Mouse (Mus musculus) CH12.LX (cell line): ENCODE measurements around the gene Celsr3. TPM values are rescaled to one million over a fixed set of nuclear protein-coding genes. Genes with fewer than 3 reads are reported as not detected.

Source experiments
- DNase-seq: peaks from one replicate; pipeline ENCODE4 v3.0.0-alpha.2; 2013; ENCODE audit errors: extremely low read depth
- H3K27ac ChIP-seq: 2 replicates; pipeline ENCODE4 v1.5.1; 2012; ENCODE audit warnings: low read depth, mild to moderate bottlenecking, control low read depth, moderate library complexity; ENCODE audit not compliant: insufficient read depth
- H3K27me3 ChIP-seq: replicated peaks from 2 replicates; pipeline ENCODE3; 2012; ENCODE audit warnings: inconsistent platforms
- H3K36me3 ChIP-seq, 2 experiments: replicated peaks in 1 of 2; 2 replicates each; pipeline versions ENCODE3 to v1.6.1; 2012; ENCODE audit warnings: inconsistent platforms in 1 of 2, low read length in 1 of 2, mild to moderate bottlenecking in 1 of 2, mixed read lengths in 1 of 2, moderate library complexity in 1 of 2; ENCODE audit not compliant: control insufficient read depth in 1 of 2, insufficient read depth in 1 of 2
- H3K4me1 ChIP-seq, 2 experiments: 2 replicates each; pipeline ENCODE4 v1.6.1; 2012; ENCODE audit warnings: inconsistent platforms in 1 of 2, moderate library complexity in 1 of 2; ENCODE audit not compliant: insufficient read depth in 2 of 2, control insufficient read depth in 1 of 2
- H3K4me2 ChIP-seq: 2 replicates; pipeline ENCODE4 v1.6.1; 2012; ENCODE audit warnings: low read depth, mild to moderate bottlenecking, control low read depth; ENCODE audit not compliant: poor library complexity, insufficient read depth, severe bottlenecking
- H3K4me3 ChIP-seq, 3 experiments: fragments of 150-350 bp in 1 of 3; sonication (generic) in 1 of 3; replicated peaks in 1 of 3; 2 replicates each; pipeline versions ENCODE3 to v1.5.1; 2011 to 2012; ENCODE audit warnings: low read depth in 2 of 3, low read length in 2 of 3, mild to moderate bottlenecking in 2 of 3, moderate library complexity in 2 of 3, control low read depth in 1 of 3, improper control_type of control experiment in 1 of 3, inconsistent platforms in 1 of 3, mixed read lengths in 1 of 3; ENCODE audit not compliant: poor library complexity in 1 of 3
- H3K79me2 ChIP-seq: replicated peaks from 2 replicates; pipeline ENCODE4 v1.6.1; 2012; ENCODE audit warnings: mild to moderate bottlenecking, moderate library complexity; ENCODE audit not compliant: control insufficient read depth, poor library complexity, insufficient read depth, severe bottlenecking; ENCODE audit errors: extremely low read depth
- H3K9ac ChIP-seq: 2 replicates; pipeline ENCODE4 v1.6.1; 2012; ENCODE audit warnings: low read depth, mild to moderate bottlenecking, control low read depth, moderate library complexity; ENCODE audit not compliant: insufficient read depth
- H3K9me3 ChIP-seq: replicated peaks from 2 replicates; pipeline ENCODE3; 2012; ENCODE audit warnings: low read length, inconsistent platforms, mixed read lengths
- BHLHE40 ChIP-seq: IDR thresholded peaks from 2 replicates; pipeline ENCODE4 v1.6.1; 2011; ENCODE audit warnings: mild to moderate bottlenecking, low read depth, low read length, improper control_type of control experiment
- CHD2 ChIP-seq: IDR thresholded peaks from 2 replicates; pipeline ENCODE4 v1.6.1; 2011; ENCODE audit warnings: low read length, improper control_type of control experiment
- CTCF ChIP-seq, 2 experiments: IDR thresholded peaks in 1 of 2; conservative IDR thresholded peaks in 1 of 2; 2 replicates each; pipeline ENCODE4 v1.5.1; 2011 to 2012; ENCODE audit warnings: low read depth in 2 of 2, low read length in 2 of 2, improper control_type of control experiment in 1 of 2, inconsistent platforms in 1 of 2, mild to moderate bottlenecking in 1 of 2, moderate library complexity in 1 of 2
- E2F4 ChIP-seq: IDR thresholded peaks from 2 replicates; pipeline ENCODE4 v1.6.1; 2011; ENCODE audit warnings: low read depth, low read length, improper control_type of control experiment; ENCODE audit not compliant: insufficient replicate concordance
- HCFC1 ChIP-seq: IDR thresholded peaks from 2 replicates; pipeline ENCODE4 v1.6.1; 2012; ENCODE audit warnings: low read depth, mild to moderate bottlenecking, inconsistent platforms, low read length, improper control_type of control experiment
- IRF4 ChIP-seq: IDR thresholded peaks from 2 replicates; pipeline ENCODE4 v1.6.1; 2014; ENCODE audit warnings: low read depth, mild to moderate bottlenecking, inconsistent platforms, low read length, improper control_type of control experiment
- KAT2A ChIP-seq: IDR thresholded peaks from 2 replicates; pipeline ENCODE4 v1.6.1; 2012; ENCODE audit warnings: low read length, improper control_type of control experiment, inconsistent platforms; ENCODE audit not compliant: insufficient replicate concordance
- MAFK ChIP-seq: IDR thresholded peaks from 2 replicates; pipeline ENCODE4 v1.6.1; 2011; ENCODE audit warnings: low read length, improper control_type of control experiment; ENCODE audit not compliant: insufficient replicate concordance
- MAX ChIP-seq: IDR thresholded peaks from 2 replicates; pipeline ENCODE4 v1.6.1; 2011; ENCODE audit warnings: low read length, improper control_type of control experiment
- MAZ ChIP-seq: IDR thresholded peaks from 2 replicates; pipeline ENCODE4 v1.6.1; 2012; ENCODE audit warnings: low read depth, mild to moderate bottlenecking, inconsistent platforms, low read length, improper control_type of control experiment, moderate library complexity
- MYC ChIP-seq: IDR thresholded peaks from 2 replicates; pipeline ENCODE4 v1.6.1; 2011; ENCODE audit warnings: low read depth, mild to moderate bottlenecking, improper control_type of control experiment, low read length
- NRF1 ChIP-seq: IDR thresholded peaks from 2 replicates; pipeline ENCODE4 v1.6.1; 2014; ENCODE audit warnings: low read depth, mild to moderate bottlenecking, inconsistent platforms, low read length, improper control_type of control experiment, moderate library complexity
- PAX5 ChIP-seq: IDR thresholded peaks from 2 replicates; pipeline ENCODE4 v1.6.1; 2012; ENCODE audit warnings: low read length, inconsistent platforms, mixed read lengths
- POLR2A ChIP-seq: IDR thresholded peaks from 2 replicates; pipeline ENCODE4 v1.6.1; 2011; ENCODE audit warnings: low read depth, mild to moderate bottlenecking, improper control_type of control experiment, low read length
- RAD21 ChIP-seq: IDR thresholded peaks from 2 replicates; pipeline ENCODE4 v1.6.1; 2011; ENCODE audit warnings: low read depth, mild to moderate bottlenecking, low read length, improper control_type of control experiment, moderate library complexity
- RCOR1 ChIP-seq: conservative IDR thresholded peaks from 2 replicates; pipeline ENCODE4 v1.6.1; 2012; ENCODE audit warnings: low read depth, mild to moderate bottlenecking, inconsistent platforms, low read length, improper control_type of control experiment
- SMC3 ChIP-seq: IDR thresholded peaks from 2 replicates; pipeline ENCODE4 v1.6.1; 2011; ENCODE audit warnings: low read depth, low read length, improper control_type of control experiment
- TBP ChIP-seq: conservative IDR thresholded peaks from 2 replicates; pipeline ENCODE4 v1.6.1; 2011; ENCODE audit warnings: low read depth, low read length, improper control_type of control experiment
- TCF12 ChIP-seq: IDR thresholded peaks from 2 replicates; pipeline ENCODE4 v1.6.1; 2014; ENCODE audit warnings: low read depth, mild to moderate bottlenecking, inconsistent platforms, low read length, improper control_type of control experiment
- UBTF ChIP-seq: IDR thresholded peaks from 2 replicates; pipeline ENCODE4 v1.6.1; 2012; ENCODE audit warnings: low read depth, mild to moderate bottlenecking, inconsistent platforms, low read length, improper control_type of control experiment, moderate library complexity
- USF1 ChIP-seq: IDR thresholded peaks from 2 replicates; pipeline ENCODE4 v1.6.1; 2014; ENCODE audit warnings: low read depth, mild to moderate bottlenecking, inconsistent platforms, low read length, improper control_type of control experiment
- USF2 ChIP-seq: conservative IDR thresholded peaks from 2 replicates; pipeline ENCODE4 v1.6.1; 2011; ENCODE audit warnings: low read depth, low read length, improper control_type of control experiment
- ZC3H11A ChIP-seq: IDR thresholded peaks from 2 replicates; pipeline ENCODE4 v1.6.1; 2012; ENCODE audit warnings: low read depth, mild to moderate bottlenecking, inconsistent platforms, low read length, improper control_type of control experiment
- ZMIZ1 ChIP-seq: IDR thresholded peaks from 2 replicates; pipeline ENCODE4 v1.6.1; 2012; ENCODE audit warnings: low read depth, mild to moderate bottlenecking, inconsistent platforms, low read length, improper control_type of control experiment
- ZNF384 ChIP-seq: IDR thresholded peaks from 2 replicates; pipeline ENCODE4 v1.6.1; 2012; ENCODE audit warnings: low read depth, low read length, improper control_type of control experiment, inconsistent platforms
- dilution Hi-C: fragments of 300-500 bp; cut with MboI; formaldehyde crosslinking; loops from 2 replicates; pipeline ENCODE4 v1.14.3; 2020; ENCODE audit warnings: low sequenced_read_pairs; ENCODE audit not compliant: extremely low pct_unique_long_range_greater_than_20kb, extremely low pct_ligation_motif_present
- in situ Hi-C: fragments of 300-500 bp; cut with MboI; formaldehyde crosslinking; loops from 3 replicates; pipeline ENCODE4 v1.14.3; 2019; ENCODE audit warnings: low sequenced_read_pairs, low pct_ligation_motif_present, low pct_unique_long_range_greater_than_20kb, mixed read lengths
- polyA plus RNA-seq: library from polyadenylated mRNA; unstranded; fragments of >175 nt; gene quantifications from 2 replicates; pipeline ENCODE4 v1.2.1, GENCODE M21; 2012; ENCODE audit warnings: low read depth; ENCODE audit not compliant: insufficient read length
- total RNA-seq, 2 experiments: library from RNA; depleted of rRNA; stranded (reverse); fragments of 300-350 nt in 1 of 2; fragments of >200 nt in 1 of 2; gene quantifications; 2 replicates each; pipeline ENCODE4 v1.2.3; 2012 to 2014

Gene Celsr3
- total and polyA plus RNA-seq, 3 experiments = 0.04 TPM; not detected in 2

GRCm38 (mm10) chr9:108827454-108827853 lies 1.3 kb downstream of the Celsr3 start:
- no peak for DNase-seq
- H3K4me1 ChIP-seq = peaks cover 0 to 7% of the 10 kb centered on the region in 2 experiments; a peak in 2 of 4 replicates
- H3K4me3 ChIP-seq = no peak overlapping the region
- no peak overlapping the region for H3K9ac ChIP-seq
- H3K36me3 ChIP-seq = no peaks in the 10 kb centered on the region
- H3K79me2 ChIP-seq = no peaks in the 10 kb centered on the region
- dilution Hi-C loops (no loop called here), in situ Hi-C loops (no loop called here)
- no peak for TF ChIP-seq RCOR1
- TF ChIP-seq ZMIZ1 = no peak
- TF ChIP-seq MAFK = no peak
- TF ChIP-seq KAT2A = no peak
- TF ChIP-seq NRF1 = no peak
- no peak for TF ChIP-seq ZC3H11A
- no peak for TF ChIP-seq UBTF
- no peak for TF ChIP-seq TCF12
- TF ChIP-seq HCFC1 = no peak
- TF ChIP-seq CTCF (conservative IDR thresholded peaks at IDR 0.05 in 1 of 2, IDR thresholded peaks at IDR 0.05 in 1 of 2; ENCODE audit: low read depth in 2 of 2, low read length in 2 of 2) = no peak
- TF ChIP-seq ZNF384 = no peak
- no peak for TF ChIP-seq USF1
- no peak overlapping the region for H3K4me2 ChIP-seq
- H3K9me3 ChIP-seq = peaks cover 27% of the 10 kb centered on the region
- H3K27ac ChIP-seq = no peak overlapping the region
- H3K27me3 ChIP-seq = peaks cover 24% of the 10 kb centered on the region

- Histone ChIP-seq H3K27ac (no peak overlapping the region), H3K4me2 (no peak overlapping the region), H3K27me3 (peaks cover 28% of the 10 kb centered on the region), H3K4me1 (peaks cover 0 to 7% of the 10 kb centered on the region in 2 experiments; a peak in 2 of 4 replicates), H3K4me3 (no peak overlapping the region), H3K9ac (no peak overlapping the region), H3K36me3 (no peaks in the 10 kb centered on the region), H3K9me3 (peaks cover 32% of the 10 kb centered on the region), H3K79me2 (no peaks in the 10 kb centered on the region)
- no peak for TF ChIP-seq ZC3H11A
- TF ChIP-seq E2F4 = no peak
- TF ChIP-seq PAX5 = no peak
- TF ChIP-seq MAX = no peak
- no peak for TF ChIP-seq TBP
- no peak for TF ChIP-seq SMC3
- TF ChIP-seq CTCF (conservative IDR thresholded peaks at IDR 0.05 in 1 of 2, IDR thresholded peaks at IDR 0.05 in 1 of 2; ENCODE audit: low read depth in 2 of 2, low read length in 2 of 2) = no peak
- TF ChIP-seq IRF4 = no peak
- TF ChIP-seq MAZ = no peak
- TF ChIP-seq HCFC1 = no peak
- no peak for TF ChIP-seq TCF12
- no peak for TF ChIP-seq CHD2
- no peak for TF ChIP-seq POLR2A
- no peak for TF ChIP-seq BHLHE40
- no peak for TF ChIP-seq USF2
- no peak for TF ChIP-seq NRF1
- TF ChIP-seq RCOR1 = no peak
- no peak for TF ChIP-seq MYC
- TF ChIP-seq MAFK = no peak
- TF ChIP-seq RAD21 = no peak
- dilution Hi-C loops = no loop called here
- in situ Hi-C loops = no loop called here
- DNase-seq = no peak
Measured at GRCm38 (mm10) chr9:108827906-108828305, 1.8 kb downstream of the Celsr3 start.
